Mouse (Mus musculus): ENCODE data around the gene Sqstm1. TPM values are rescaled to one million over a fixed set of nuclear protein-coding genes. Genes with fewer than 3 reads are reported as not detected.

Gene Sqstm1
- total RNA-seq, 2 experiments from 2014 or later, result 217 to 261 TPM

DNA sequence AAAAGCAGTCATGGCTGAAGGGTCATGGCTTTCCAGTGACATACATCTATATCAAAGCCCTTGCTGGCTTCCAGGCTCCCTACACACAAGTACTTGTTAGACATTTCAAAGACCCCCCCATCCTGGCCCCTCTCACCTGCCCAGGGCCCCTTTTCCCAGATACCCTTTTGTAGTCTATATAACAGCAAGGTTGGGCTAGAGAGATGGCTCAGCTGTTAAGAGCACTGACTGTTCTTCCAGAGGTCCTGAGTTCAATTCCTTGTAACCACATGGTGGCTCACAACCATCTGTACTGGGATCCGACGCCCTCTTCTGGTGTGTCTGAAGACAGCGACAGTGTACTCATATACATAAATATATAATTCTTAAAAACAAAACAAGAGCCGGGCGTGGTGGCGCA lies 4.0 kb upstream of the Sqstm1 start:
- intact Hi-C loops (cut with DNase I; ENCODE audit: low total_unique reads), result loop anchor here (5.0 kb wide), 1 partner anchor 37 kb away; no protein-coding TSS in a partner anchor
- no peak for DNase-seq

DNA sequence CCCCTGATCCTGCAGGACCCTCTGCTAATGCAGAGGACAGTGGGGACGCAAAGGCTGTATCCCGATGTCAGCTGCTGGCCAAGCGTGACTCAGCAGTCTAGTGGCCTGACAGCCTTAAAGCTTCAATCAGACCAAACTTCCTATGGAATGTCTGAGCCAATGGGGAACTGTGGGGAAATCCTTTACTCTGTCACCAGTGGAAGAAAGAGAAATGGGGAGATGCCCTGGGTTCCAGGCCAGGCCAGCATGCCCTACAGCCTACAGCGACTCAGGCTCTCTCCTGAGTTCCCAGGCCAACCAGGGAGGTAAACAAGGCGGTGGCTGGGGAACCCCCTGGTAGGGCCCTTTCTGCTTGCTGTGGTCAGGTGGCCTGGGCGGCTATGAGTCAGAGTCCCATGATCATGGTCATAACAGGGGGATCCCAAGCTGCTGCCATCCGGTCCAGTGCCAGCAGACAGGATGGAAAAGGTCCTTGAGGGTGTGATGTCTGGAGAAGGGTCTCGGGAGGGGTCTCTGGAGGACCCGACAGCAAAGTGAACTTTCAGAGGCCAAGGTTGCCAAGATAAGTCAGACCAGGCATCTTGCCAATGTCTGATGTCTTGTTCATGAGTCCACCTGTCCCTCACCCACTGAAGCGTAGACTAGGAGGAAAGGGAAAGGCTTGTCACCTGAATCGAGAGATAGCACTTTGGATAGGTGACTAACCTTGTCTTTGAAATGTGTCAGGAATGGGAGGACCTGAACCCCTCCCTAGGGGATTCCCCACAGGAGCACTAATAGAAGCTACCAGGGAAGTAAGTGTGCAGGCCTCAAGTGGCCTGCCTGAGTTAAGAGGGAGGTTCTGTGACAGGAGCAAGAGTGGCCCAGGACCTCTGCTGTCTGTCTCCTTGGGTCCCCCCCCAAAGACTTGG lies 2.5 kb upstream of the Sqstm1 start:
- intact Hi-C loops (cut with DNase I; ENCODE audit: low total_unique reads), result no loop called here
- DNase-seq, result peak; percentile 80

DNA sequence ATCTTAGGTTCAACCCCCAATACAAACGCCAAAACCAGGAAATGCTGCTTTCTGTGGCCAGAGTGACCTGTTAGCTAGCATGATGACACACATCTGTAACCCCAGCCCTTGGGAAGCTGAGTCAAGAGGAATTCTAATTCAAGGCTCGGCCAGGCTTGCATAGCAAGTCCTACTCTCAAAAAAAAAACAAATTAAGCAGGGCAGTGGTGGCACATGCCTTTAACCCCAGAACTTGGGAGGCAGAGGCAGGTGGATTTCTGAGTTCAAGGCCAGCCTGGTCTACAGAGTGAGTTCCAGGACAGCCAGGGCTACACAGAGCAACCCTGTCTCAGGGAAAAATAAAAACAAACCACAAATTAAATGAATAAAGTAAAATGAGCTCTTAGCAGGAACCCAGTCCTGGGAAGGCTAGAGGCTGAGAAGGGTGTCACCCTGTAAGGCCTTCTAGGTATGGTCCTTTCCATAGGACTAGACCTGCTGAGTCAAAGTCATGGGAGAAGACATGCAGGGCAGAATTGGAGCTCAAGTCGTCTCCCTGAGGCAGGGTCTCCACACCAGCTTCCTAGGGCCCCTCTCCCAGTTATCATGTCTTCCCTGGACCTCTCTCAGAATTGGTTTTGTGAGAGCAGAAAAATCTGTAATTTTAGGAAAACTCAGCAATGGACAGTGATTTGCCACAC lies 1.6 kb upstream of the Sqstm1 start:
- DNase-seq, result no peak
- intact Hi-C loops (cut with DNase I; ENCODE audit: low total_unique reads), result no loop called here

DNA sequence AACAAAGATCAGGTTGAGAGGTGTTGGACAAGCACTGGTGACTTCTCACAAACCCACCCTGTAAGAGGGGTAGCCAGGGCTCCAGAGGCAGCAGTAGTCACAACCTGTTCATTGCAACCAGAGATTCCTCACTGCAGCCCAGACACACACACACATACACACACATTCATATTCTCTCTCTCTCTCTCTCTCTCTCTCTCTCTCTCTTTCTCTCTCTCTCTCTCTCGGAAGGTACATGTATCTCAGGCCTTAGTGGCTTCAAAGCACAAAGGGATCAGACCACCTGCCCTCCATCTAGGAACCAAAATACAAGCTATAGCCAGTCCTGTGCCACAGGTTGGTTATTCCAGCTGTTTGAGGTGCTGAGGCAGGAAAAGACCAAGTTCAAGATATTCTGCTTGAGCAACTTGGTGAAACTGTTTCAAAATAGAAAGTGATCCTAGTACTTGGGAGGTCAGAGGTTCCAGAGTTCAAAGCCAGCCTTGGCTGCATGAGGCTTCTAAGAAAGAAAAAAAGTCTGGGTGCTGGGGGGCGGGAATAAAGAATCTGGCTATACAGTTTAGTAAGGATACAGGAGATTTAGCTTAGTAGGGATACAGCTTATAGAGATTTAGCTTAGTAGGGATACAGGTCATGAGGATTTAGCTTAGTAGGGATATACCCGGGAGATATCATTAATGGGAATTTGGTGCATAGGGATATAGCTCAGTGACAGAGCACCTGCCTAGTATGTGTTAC lies 864 bp upstream of the Sqstm1 start:
- intact Hi-C loops (cut with DNase I; ENCODE audit: low total_unique reads), result no loop called here
- no peak for DNase-seq

DNA sequence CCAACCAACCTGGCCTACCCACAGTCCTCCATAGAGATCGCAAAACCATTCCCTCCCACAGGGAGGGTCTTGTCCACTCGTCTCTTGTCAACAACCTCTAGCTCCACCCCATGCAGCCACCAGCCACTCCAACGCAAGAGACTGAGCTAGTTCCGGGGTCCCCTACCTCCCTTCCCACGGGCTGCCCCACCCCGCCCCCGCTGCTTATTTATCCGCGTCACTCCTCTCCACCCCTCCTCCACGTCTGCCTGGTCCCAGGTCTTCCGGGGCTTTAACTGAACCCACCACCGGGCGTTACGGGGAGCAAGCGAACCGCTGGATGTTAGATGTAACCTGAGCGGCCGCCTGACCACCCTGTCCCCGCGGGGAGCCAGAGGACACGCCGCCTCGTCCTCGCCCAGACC lies 524 bp downstream of the Sqstm1 start:
- intact Hi-C loops (cut with DNase I; ENCODE audit: low total_unique reads), result no loop called here

DNA sequence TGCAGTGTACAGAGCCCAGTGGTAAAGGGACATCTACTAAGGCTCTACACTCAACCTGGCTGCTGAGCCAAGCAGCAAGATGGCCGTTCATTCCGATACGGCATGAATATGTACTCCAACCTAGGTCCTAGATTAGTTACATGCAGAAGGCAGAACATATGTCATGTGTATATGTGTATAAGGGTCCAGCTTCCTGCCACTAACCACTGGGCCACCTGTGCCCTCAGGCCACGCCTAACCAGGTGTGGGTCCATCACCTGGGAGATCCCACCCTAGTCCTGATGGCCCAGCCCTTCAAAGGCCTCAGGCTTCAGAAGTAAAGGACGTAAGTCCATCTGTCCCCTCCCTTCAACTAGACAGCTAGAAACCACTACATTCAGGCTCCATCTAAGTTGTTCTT lies 2.6 kb downstream of the Sqstm1 start:
- no peak for DNase-seq
- intact Hi-C loops (cut with DNase I; ENCODE audit: low total_unique reads), result no loop called here

More for the DNA sequence above, 524 bp downstream of the Sqstm1 start:
- peak; percentile 95 for DNase-seq

DNA sequence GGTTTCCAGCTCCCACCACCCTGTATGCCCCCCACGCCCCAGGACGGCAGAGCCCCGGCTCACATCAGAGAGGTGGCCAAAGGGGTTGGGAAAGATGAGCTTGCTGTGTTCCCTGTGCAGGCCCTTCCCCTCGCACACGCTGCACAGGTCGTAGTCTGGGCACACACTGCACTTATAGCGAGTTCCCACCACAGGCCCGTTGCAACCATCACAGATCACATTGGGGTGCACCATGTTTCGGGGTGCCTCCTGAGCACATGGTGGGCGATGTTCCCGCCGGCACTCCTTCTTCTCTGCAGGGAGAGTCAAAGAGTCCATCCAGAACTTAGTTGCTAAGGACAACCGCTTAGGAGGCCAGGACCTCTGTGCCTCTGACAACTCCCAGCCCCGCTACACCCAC lies 3.3 kb downstream of the Sqstm1 start:
- intact Hi-C loops (cut with DNase I; ENCODE audit: low total_unique reads), result no loop called here
- no peak for DNase-seq

DNA sequence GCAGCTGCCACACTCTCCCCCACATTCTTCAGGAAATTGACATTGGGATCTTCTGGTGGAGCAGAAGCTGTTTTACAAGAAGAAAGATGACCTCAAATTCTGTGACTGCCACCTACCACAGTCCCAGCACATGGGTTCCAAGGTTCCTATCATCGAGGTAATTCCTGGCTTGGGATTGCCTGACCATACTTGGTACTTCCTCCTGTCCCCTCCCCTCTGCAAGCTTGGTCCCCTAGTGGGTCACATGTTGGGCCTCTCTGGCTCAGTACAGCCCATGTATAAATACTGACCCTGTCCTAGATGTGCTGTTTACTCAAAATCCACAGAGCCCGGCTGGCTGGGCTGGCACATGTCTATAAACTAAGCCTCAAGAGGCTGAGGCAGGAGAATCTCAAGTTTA lies 4.6 kb downstream of the Sqstm1 start:
- intact Hi-C loops (cut with DNase I; ENCODE audit: low total_unique reads), result no loop called here
- DNase-seq, result no peak

DNA sequence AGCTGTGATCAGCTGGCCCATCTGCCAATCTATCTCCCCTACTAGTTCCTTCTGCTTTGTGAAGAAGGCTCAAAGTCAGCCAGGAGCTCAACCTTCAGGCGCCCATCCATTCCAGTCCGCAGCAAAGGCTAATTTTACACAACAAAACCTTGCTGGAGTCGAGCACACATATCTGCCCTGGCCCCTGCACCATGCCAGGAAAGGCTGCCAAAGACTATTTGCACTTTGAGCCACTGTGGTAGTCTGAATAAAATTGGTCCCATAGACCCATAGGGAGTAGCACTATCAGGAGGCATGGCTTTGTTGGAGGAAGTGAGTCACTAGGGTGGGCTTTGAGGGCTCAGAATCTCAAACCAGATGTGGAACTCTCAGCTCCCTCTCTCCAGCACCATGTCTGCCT lies 5.2 kb downstream of the Sqstm1 start:
- no peak for DNase-seq
- intact Hi-C loops (cut with DNase I; ENCODE audit: low total_unique reads), result no loop called here

DNA sequence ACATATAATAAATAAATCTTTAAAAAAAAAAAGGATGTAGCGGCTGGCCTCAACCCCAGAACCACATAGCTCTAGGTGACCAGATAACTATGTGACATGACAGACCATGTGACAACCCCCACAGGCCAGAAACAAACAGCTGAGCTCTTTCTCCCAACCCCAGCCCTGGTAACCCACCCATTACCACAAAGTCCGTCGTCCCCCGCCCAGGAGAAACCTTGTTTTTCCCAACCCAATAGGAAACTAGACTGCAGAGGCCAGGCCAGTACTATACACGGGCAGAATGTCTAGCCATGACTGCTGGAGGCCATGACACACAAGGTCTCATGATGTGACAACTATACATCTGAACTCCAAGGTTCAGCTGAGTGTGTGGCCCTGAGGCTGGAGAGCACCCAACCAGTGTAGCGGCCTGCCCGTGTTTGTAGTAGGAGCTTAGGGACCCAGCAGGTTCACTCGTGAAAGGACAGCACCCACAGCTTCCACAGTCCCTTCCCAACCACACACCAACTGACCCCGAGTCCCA lies 7.3 kb downstream of the Sqstm1 start:
- intact Hi-C loops (cut with DNase I; ENCODE audit: low total_unique reads), result no loop called here

DNA sequence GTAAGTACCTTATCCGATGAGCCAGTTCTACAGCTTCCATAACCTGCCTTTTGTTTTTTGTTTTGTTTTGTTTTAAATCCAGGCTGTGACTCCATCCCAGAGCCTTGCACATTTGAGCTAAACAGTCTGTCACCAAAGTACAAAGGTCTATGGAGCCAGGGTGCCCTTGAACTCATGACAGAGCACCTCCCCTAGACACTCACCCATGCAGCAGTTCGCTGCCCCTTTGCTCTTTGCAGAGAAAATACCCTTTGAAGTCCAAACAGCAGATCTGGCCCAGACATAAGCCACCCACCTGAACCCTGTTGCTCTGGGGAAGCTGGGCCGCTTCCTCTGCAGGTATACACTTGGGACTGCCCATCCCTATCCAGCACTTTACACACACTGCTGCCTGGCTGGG lies 9.0 kb downstream of the Sqstm1 start:
- intact Hi-C loops (cut with DNase I; ENCODE audit: low total_unique reads), result no loop called here
- no peak for DNase-seq

More for the DNA sequence above, 7.3 kb downstream of the Sqstm1 start:
- no peak for DNase-seq

DNA sequence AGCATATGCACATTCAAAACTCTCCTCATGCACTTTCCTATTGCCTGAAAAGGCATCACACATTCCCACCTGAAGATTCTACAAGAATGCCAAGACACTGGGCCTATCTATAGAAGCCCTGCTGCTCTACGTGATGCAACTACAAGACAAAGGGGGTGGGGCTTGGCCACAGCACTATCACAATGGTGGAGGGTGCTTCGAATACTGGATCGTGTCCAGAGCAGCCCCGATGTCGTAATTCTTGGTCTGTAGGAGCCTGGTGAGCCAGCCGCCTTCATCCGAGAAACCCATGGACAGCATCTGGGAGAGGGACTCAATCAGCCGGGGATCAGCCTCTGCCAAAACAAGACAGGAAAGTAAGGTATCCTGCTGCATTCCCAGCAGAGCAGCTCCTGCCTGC lies 10.0 kb downstream of the Sqstm1 start:
- DNase-seq, result no peak
- intact Hi-C loops (cut with DNase I; ENCODE audit: low total_unique reads), result no loop called here

DNA sequence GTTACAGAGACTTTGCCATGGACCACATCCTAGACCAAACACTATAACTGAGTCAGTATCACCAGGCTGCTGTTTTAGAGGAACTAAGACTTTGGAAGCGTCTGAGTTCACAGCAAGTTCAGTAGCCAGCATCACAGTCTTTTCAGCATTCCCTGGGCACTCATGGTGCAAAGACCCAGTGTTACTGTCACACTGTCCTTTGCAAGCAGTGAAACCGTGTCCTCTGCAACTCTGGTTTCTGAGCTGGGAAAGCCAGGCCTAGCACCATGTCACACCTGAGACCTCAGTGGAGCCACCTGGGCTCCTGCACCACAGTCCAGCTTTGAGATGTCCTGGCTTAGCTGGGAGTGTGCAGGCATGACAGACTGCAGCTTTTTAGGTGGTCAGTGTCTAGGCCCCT lies 11.7 kb downstream of the Sqstm1 start:
- intact Hi-C loops (cut with DNase I; ENCODE audit: low total_unique reads), result no loop called here
- no peak for DNase-seq

DNA sequence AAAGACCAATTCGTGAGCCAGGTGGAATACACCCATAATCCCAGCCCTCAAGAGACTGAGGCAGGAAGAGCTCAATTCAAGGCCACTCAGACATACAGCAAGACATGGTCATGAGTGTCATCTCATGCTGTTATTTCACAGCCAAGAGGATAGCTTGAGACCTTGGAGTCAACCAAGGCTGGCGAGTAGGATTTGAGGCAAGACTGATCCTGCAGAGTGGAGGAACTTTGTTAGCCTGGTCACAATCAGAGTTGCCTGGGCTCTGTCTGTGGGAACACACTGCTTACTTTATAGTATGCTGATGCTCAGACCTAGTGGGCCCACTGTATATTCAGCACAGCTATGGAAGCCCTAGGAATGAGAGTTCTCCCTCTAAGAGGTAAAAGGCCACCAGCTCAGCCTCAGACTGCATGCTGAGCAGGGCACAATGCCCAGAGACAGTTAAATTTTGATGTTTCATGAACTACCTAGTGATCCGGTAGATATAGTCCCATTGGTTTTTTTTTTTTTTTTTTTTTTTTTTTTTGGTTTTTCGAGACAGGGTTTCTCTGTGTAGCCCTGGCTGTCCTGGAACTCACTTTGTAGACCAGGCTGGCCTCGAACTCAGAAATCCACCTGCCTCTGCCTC lies 12.3 kb downstream of the Sqstm1 start:
- no peak for DNase-seq
- intact Hi-C loops (cut with DNase I; ENCODE audit: low total_unique reads), result no loop called here

DNA sequence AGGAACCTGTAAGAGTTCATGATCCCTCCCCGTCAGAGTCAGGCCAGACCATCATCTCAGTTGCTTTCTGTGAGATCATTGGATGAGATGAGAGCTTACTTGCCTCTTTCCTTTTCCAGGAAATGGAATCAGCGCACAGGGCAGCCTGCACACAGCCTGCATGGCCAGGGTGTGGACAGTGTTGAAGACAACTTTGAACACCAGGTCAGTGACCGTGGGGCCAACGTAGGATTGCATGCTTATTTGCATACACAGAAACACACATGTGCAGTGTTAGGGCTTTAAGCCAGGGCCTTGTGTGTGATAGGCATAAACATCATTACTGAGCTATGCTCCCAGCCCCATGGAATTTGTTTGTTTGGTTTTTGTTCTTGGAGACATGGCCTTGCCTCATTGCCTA lies 13.1 kb downstream of the Sqstm1 start:
- intact Hi-C loops (cut with DNase I; ENCODE audit: low total_unique reads), result no loop called here
- DNase-seq, result no peak

DNA sequence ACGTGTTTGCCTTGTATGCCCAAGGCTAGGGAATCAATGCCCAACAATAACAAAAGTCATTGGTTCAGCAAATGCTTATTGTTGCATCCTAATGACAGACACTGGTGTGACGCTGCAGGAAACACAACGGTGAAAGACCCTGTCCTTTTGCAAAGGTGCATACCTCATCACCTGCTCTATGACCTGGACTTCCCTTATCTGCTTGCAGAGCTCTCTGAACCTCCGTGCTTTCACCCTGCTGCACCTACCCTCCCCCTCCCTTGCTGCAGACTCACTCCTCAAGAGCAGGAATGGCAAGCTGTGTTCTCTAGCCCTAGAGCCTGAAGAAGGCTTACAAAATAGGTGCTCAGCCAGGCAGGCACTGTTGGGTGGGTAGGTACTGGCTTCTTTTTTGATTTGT lies 15.8 kb downstream of the Sqstm1 start:
- intact Hi-C loops (cut with DNase I; ENCODE audit: low total_unique reads), result no loop called here
- no peak for DNase-seq

DNA sequence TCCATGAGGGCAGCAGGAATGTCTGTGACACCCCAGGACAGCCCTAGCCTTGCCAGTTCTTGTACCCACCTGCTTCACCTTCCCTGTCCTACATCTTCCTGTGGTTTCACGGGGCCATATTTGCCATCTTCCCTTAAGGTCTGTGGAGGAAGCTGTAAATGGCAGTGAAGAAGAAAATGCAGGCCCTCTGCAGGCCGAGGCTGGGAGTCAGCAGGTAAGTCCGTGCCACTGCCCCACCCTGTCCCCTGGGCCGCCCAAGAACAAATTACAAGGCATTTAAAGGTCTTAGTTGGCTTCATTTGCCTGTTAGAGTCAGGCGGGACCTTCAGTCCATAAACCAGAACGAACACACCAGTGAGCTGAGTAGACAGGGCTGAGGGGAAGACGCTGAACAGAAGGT lies 16.6 kb downstream of the Sqstm1 start:
- intact Hi-C loops (cut with DNase I; ENCODE audit: low total_unique reads), result no loop called here
- no peak for DNase-seq

DNA sequence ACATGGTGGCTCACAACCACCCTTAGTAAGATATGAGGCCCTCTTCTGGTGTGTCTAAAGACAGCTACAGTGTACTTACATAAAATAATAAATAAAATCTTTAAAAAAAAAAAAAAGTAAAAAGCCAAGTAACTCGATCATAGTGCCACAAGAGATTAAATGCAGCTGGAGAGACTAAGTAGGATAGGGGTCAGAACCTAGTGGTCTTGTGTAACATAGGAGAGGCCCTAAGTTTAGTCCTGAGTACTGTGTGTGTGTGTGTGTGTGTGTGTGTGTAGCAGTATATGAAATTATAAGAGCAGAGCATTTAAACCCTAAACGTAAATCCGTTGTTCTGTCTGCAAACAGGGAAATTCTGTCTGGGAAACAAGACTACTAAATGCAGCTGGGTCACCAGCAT lies 18.3 kb downstream of the Sqstm1 start:
- intact Hi-C loops (cut with DNase I; ENCODE audit: low total_unique reads), result no loop called here
- DNase-seq, result no peak

DNA sequence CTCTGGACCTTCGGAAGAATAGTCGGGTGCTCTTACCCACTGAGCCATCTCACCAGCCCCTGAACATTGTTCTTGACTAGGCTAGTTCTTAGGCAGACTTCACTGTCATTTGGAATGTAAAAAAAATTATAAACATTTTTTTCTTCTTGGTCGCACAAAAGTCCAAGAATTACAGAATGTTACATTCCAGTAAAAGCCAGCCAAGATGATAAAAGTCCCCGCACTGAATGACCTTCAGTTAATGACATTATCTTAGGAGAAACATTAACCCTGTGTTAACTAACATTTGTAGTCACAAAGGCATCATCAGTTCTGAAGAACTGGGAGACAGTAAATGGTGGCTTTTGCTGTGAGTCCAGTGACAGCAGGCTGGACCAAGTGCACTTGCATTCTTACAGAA lies 20.3 kb downstream of the Sqstm1 start:
- intact Hi-C loops (cut with DNase I; ENCODE audit: low total_unique reads), result no loop called here
- DNase-seq, result no peak

DNA sequence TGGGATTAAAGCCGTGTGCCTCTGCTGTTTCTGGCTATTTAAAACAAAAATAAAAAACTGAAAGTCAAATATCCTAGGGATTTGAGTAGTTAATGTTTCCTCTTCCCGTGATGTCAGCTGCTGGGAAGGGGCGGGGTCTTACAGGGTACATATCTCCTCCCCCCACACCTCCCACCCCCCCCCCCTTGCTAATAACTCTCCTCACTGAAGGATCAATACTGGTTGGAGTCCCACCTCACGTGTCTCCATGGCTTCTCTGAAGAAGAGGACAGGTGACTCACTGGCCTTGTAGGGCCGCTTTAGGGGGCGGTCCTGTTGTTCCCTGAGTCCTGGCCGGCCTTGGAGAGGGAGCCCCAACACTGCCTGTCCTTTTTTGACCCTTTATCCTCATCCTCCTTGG lies 21.9 kb downstream of the Sqstm1 start:
- DNase-seq, result peak; percentile 35
- intact Hi-C loops (cut with DNase I; ENCODE audit: low total_unique reads), result no loop called here
